Mouse (Mus musculus) thymus, adult 2 months (tissue): ENCODE data around the gene G430095P16Rik.

ENCODE experiments used
- CTCF ChIP-seq: fragments of 200-500 bp; IDR thresholded peaks from 2 replicates; pipeline ENCODE4 v1.5.1; 2012; ENCODE audit warnings: mild to moderate bottlenecking, control low read depth, low read length, moderate library complexity, borderline replicate concordance; ENCODE audit not compliant: control insufficient read depth, poor library complexity, insufficient read depth; ENCODE audit errors: extremely low read depth
- POLR2A ChIP-seq: fragments of 200-500 bp; IDR thresholded peaks from 2 replicates; pipeline ENCODE4 v1.6.1; 2012; ENCODE audit warnings: mild to moderate bottlenecking, low read length, control low read depth, moderate library complexity; ENCODE audit not compliant: control insufficient read depth, poor library complexity, insufficient read depth; ENCODE audit errors: extremely low read depth

- TF ChIP-seq CTCF = no peak
- TF ChIP-seq POLR2A = no peak
Observed at GRCm38 (mm10) chr8:84731371-84732177, 8.8 kb downstream of the G430095P16Rik start.
